Mouse (Mus musculus) hindbrain, embryonic 16.5 days (tissue): ENCODE results near the gene Nmur1. TPM values are rescaled to one million over a fixed set of nuclear protein-coding genes. Genes with fewer than 3 reads are reported as not detected.
"Not testable (repeated sequence)": the region's sequence is repeated elsewhere in the genome, so short reads cannot be mapped to it uniquely, and the experiment has no call there.

Experiments used
- ATAC-seq: fragments of 200-750 bp; cut with Nextera tagmentation; 2 replicates; pipeline ENCODE4 v1.8.0; 2017; ENCODE audit warnings: moderate TSS enrichment, moderate library complexity
- H3K27ac ChIP-seq: fragments of 300-500 bp; sonication (generic); 2 replicates; pipeline ENCODE4 v1.5.1; 2014; ENCODE audit warnings: low read depth, mild to moderate bottlenecking, control low read depth, low read length, moderate library complexity
- H3K27me3 ChIP-seq: fragments of 300-500 bp; sonication (generic); replicated peaks from 2 replicates; pipeline ENCODE4 v1.6.1; 2014; ENCODE audit warnings: low read length; ENCODE audit not compliant: control insufficient read depth, insufficient read depth
- H3K36me3 ChIP-seq: fragments of 300-500 bp; sonication (generic); 2 replicates; pipeline ENCODE4 v1.6.1; 2014; ENCODE audit warnings: mild to moderate bottlenecking, low read length, moderate library complexity, mixed read lengths; ENCODE audit not compliant: control insufficient read depth, insufficient read depth
- H3K4me1 ChIP-seq: fragments of 300-500 bp; sonication (generic); 2 replicates; pipeline ENCODE4 v1.6.1; 2014; ENCODE audit warnings: low read depth, low read length; ENCODE audit not compliant: control insufficient read depth, insufficient read depth
- H3K4me2 ChIP-seq: fragments of 300-500 bp; sonication (generic); 2 replicates; pipeline ENCODE4 v1.6.1; 2014; ENCODE audit warnings: mild to moderate bottlenecking, low read length, control low read depth, moderate library complexity
- H3K4me3 ChIP-seq: fragments of 300-500 bp; sonication (generic); 2 replicates; pipeline ENCODE4 v1.5.1; 2014; ENCODE audit warnings: mild to moderate bottlenecking, low read length, control low read depth, moderate library complexity
- H3K9ac ChIP-seq: fragments of 300-500 bp; sonication (generic); 2 replicates; pipeline ENCODE4 v1.6.1; 2014; ENCODE audit warnings: low read depth, mild to moderate bottlenecking, control low read depth, low read length, moderate library complexity
- H3K9me3 ChIP-seq: fragments of 300-500 bp; sonication (generic); 2 replicates; pipeline ENCODE4 v1.6.1; 2014; ENCODE audit warnings: mild to moderate bottlenecking, low read length, moderate library complexity; ENCODE audit not compliant: control insufficient read depth
- WGBS: fragments of 180-500 bp; shearing (Covaris S2); extraction: QIAGEN DNeasy Blood & Tissue Kit; methylation state at CpG from one replicate; pipeline ENCODE4 v1.1.7; 2014; 5-methylcytosine and 5-hydroxymethylcytosine counted together
- microRNA-seq: library from miRNA; unstranded; fragments of <30 nt; microRNA quantifications from one replicate; pipeline ENCODE4, GENCODE M21; 2017
- polyA plus RNA-seq: library from polyadenylated mRNA; unstranded; fragments of >200 nt; fragmentation: Nextera tagmentation; extraction: Ambion mirVana; gene quantifications from 2 replicates; pipeline ENCODE4 v1.2.1, GENCODE M21; 2015

The Nmur1 gene
- polyA plus RNA-seq, 1 experiment from 2014 or later, result 0.13 TPM

GRCm38 (mm10) chr1:86342371-86342770, 83.7 kb downstream of the Nmur1 start:
- no peaks in the 10 kb centered on the region for H3K36me3 ChIP-seq
- no peaks in the 10 kb centered on the region for H3K27me3 ChIP-seq
- H3K9me3 ChIP-seq, result no peaks in the 10 kb centered on the region
- H3K4me1 ChIP-seq, result no peaks in the 10 kb centered on the region
- no peak overlapping the region for H3K4me3 ChIP-seq
- H3K4me2 ChIP-seq, result no peak overlapping the region
- 92% methylated on average over 2 of the region's 2 CpGs for WGBS
- ATAC-seq, result no peak
- H3K27ac ChIP-seq, result no peak overlapping the region
- no peak overlapping the region for H3K9ac ChIP-seq

DNA sequence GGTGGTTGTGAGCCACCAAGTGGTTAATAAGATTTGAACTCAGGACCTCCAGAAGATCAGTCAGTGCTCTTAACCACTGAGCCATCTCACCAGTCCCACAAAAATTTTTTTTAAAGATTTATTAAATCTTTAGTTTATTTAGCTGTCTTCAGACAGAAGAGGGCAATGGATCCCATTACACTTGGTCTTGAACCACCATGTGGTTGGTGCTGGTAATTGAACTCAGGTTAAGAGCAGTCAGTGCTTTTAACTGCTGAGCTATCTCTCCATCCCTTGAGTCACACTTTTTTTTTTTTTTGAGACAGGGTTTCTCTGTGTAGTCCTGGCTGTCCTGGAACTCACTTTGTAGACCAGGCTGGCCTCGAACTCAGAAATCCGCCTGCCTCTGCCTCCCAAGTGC, 84.9 kb downstream of the Nmur1 start:
- H3K27me3 ChIP-seq, H3K9ac ChIP-seq, ATAC-seq, H3K9me3 ChIP-seq, H3K27ac ChIP-seq, H3K4me2 ChIP-seq, H3K4me3 ChIP-seq, H3K36me3 ChIP-seq, H3K4me1 ChIP-seq: not testable (repeated sequence)
- WGBS, result 92% methylated on average over 2 of the region's 2 CpGs

GRCm38 (mm10) chr1:86339156-86339812, 86.7 kb downstream of the Nmur1 start:
- no peak overlapping the region for H3K4me2 ChIP-seq

GRCm38 (mm10) chr1:86336330-86336729, 89.7 kb downstream of the Nmur1 start:
- ATAC-seq, result no peak
- Histone ChIP-seq H3K4me3 (no peak overlapping the region), H3K9ac (no peak overlapping the region), H3K9me3 (no peaks in the 10 kb centered on the region), H3K36me3 (no peaks in the 10 kb centered on the region), H3K4me1 (no peaks in the 10 kb centered on the region), H3K4me2 (no peak overlapping the region), H3K27me3 (no peaks in the 10 kb centered on the region), H3K27ac (no peak overlapping the region)
- WGBS, result 47% methylated on average over 2 of the region's 2 CpGs

More at GRCm38 (mm10) chr1:86339156-86339812, 86.7 kb downstream of the Nmur1 start:
- no peak overlapping the region for H3K4me3 ChIP-seq
- ATAC-seq, result peak; percentile 89
- no peaks in the 10 kb centered on the region for H3K36me3 ChIP-seq
- WGBS, result 28% methylated on average over 4 of the region's 4 CpGs
- no peaks in the 10 kb centered on the region for H3K27me3 ChIP-seq
- no peak overlapping the region for H3K27ac ChIP-seq
- no peaks in the 10 kb centered on the region for H3K4me1 ChIP-seq
- no peaks in the 10 kb centered on the region for H3K9me3 ChIP-seq
- H3K9ac ChIP-seq, result no peak overlapping the region

Small RNA genes within 50 kb of the gene (microRNA-seq; reads per million reads assigned to microRNA genes)
- gene mmu-mir-3535, result 31.7 reads per million, percentile 36 among the genes with 10 or more reads in this experiment

Other genes starting within 250 kb of the Nmur1 start
- gene B3gnt7, start 123.4 kb downstream of the Nmur1 start, polyA plus RNA-seq, result 9.9 and 10.6 TPM in 2 replicates
- gene Ncl, start 66.8 kb downstream of the Nmur1 start, polyA plus RNA-seq, result 205 and 214 TPM in 2 replicates
- not detected in 2 replicates for gene Tex44, start 101 bp upstream of the Nmur1 start, polyA plus RNA-seq
- 1,165 and 1,204 TPM in 2 replicates for gene Ptma, start 100.5 kb upstream of the Nmur1 start, polyA plus RNA-seq
- 103 and 113 TPM in 2 replicates for gene Pde6d, start 156.4 kb upstream of the Nmur1 start, polyA plus RNA-seq
- 57.1 and 62.5 TPM in 2 replicates for gene Cops7b, start 156.7 kb upstream of the Nmur1 start, polyA plus RNA-seq
- gene Nppc, start 244.3 kb upstream of the Nmur1 start, polyA plus RNA-seq, result 20.1 and 26.6 TPM in 2 replicates